Mouse (Mus musculus) thymus, adult 2 months (tissue): ENCODE results near the gene Shc3.

ENCODE experiments used
- CTCF ChIP-seq: fragments of 200-500 bp; IDR thresholded peaks from 2 replicates; pipeline ENCODE4 v1.5.1; 2012; ENCODE audit warnings: mild to moderate bottlenecking, control low read depth, low read length, moderate library complexity, borderline replicate concordance; ENCODE audit not compliant: control insufficient read depth, poor library complexity, insufficient read depth; ENCODE audit errors: extremely low read depth
- POLR2A ChIP-seq: fragments of 200-500 bp; IDR thresholded peaks from 2 replicates; pipeline ENCODE4 v1.6.1; 2012; ENCODE audit warnings: mild to moderate bottlenecking, low read length, control low read depth, moderate library complexity; ENCODE audit not compliant: control insufficient read depth, poor library complexity, insufficient read depth; ENCODE audit errors: extremely low read depth

- TF ChIP-seq POLR2A = no peak
- TF ChIP-seq CTCF = peak; percentile 61; the same call in 1 of the 2 replicates
Measured at GRCm38 (mm10) chr13:51413461-51413860, 155.8 kb downstream of the Shc3 start.
